Mouse (Mus musculus): Measurements from ENCODE around the gene Rnf152. TPM values are rescaled to one million over a fixed set of nuclear protein-coding genes. Genes with fewer than 3 reads are reported as not detected.
A peak's percentile ranks its signal among the peaks of the same experiment; 100 is the strongest.

Rnf152 gene
- polyA plus RNA-seq (2015; fragmentation: Nextera tagmentation; extraction: Ambion mirVana): 1.2 and 1.3 TPM in 2 replicates

DNA sequence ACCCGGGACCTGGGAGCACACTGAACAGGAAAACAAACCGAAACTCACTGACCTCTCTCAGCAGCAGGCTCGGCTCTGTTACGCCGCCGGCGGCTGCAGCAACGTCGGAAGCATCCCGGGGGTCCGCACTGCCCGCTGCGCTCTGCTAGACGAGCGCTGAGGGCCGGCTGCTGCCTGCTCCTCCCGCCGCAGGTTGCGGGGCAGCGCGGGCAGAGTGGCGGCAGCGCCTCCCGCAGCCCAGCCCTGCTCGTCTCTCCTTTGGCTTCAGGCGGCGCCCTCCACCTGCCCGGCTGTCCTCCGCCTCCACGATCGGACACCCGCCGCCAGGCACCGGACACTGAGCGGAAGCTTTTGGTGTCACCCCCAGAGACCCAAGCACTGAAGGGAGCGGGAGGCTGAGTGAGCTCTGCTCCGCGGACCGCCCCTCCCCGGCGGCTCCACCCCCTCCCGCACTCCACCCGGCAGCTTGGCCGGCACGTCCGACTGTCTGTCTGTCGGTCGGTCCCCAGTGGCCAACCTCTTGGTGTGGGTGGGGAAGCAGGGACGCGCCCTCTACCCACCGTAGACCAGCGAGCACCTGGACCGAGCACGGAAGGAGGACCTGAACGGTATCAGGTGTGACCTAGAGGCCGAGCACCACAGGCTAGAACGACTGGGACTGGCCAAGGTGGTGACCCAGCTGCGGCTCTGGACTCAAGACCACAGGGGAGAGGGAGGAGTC, at the start of gene Rnf152:
Gene Rnf152 (minus strand): TSS at position 420 of the 721 bp plus-strand sequence.
- Histone ChIP-seq H3K9ac (peak within 1 kb of the TSS; percentile 69), H3K27ac (peak within 1 kb of the TSS; percentile 20; the same call in 1 of the 2 replicates), H3K4me3 (peak within 1 kb of the TSS; percentile 81), H3K4me2 (peak within 1 kb of the TSS; percentile 93), H3K27me3 (no peaks in the 10 kb centered on the region; the same call in 1 of the 2 replicates), H3K9me3 (no peaks in the 10 kb centered on the region), H3K36me3 (no peaks in the 10 kb centered on the region), H3K4me1 (0 out of 2 replicates have a peak, but pooled peaks cover 2% of the 10 kb centered on the region)
- ATAC-seq (ENCODE audit: borderline replicate concordance, extremely low read depth, low FRiP score, low TSS enrichment): peak; percentile 85
- under 1% methylated on average over 58 of the region's 58 CpGs for WGBS

DNA sequence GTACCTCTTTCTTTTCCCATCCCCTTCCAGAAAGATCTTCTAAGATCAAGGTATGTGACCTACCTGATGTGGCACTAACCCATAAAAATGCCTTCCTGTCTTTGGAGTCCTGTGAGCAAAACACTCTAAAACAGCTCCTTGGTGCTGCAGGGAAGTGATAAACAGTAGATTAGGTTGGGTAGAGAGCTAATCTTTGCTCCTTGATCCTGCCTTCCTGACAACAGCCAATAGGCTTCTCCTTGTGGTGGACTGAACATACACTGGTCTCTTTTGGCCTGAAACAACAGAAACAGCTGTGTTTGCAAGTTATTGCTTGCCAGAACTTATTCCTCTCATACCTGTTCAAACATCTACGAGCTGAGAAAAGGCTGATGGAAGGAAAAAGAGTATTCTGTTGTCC, 46.3 kb upstream of the Rnf152 start:
- Histone ChIP-seq H3K4me2 (no peak overlapping the region), H3K9me3 (no peaks in the 10 kb centered on the region), H3K27ac (no peak overlapping the region), H3K9ac (no peak overlapping the region), H3K27me3 (no peaks in the 10 kb centered on the region), H3K4me3 (no peak overlapping the region), H3K36me3 (no peaks in the 10 kb centered on the region), H3K4me1 (no peaks in the 10 kb centered on the region)
- 26% methylated on average over 1 of the region's 1 CpGs for WGBS
- no peak for ATAC-seq (ENCODE audit: borderline replicate concordance, extremely low read depth, low FRiP score, low TSS enrichment)

- Histone ChIP-seq H3K9me3 (no peaks in the 10 kb centered on the region), H3K36me3 (no peaks in the 10 kb centered on the region), H3K4me2 (no peak overlapping the region), H3K27me3 (no peaks in the 10 kb centered on the region), H3K4me3 (no peak overlapping the region), H3K4me1 (peaks cover 7% of the 10 kb centered on the region; the same call in 1 of the 2 replicates), H3K27ac (peak overlapping the region; percentile 70), H3K9ac (no peak overlapping the region)
- 21% methylated on average over 4 of the region's 4 CpGs for WGBS
- ATAC-seq (ENCODE audit: borderline replicate concordance, extremely low read depth, low FRiP score, low TSS enrichment): peak; percentile 88; the same call in 1 of the 2 replicates
Measured at GRCm38 (mm10) chr1:105384141-105384937, 27.8 kb upstream of the Rnf152 start.

GRCm38 (mm10) chr1:105377546-105377945, 21.0 kb upstream of the Rnf152 start:
- ATAC-seq (ENCODE audit: borderline replicate concordance, extremely low read depth, low FRiP score, low TSS enrichment): no peak
- Histone ChIP-seq H3K9me3 (no peaks in the 10 kb centered on the region), H3K36me3 (no peaks in the 10 kb centered on the region), H3K4me1 (no peaks in the 10 kb centered on the region), H3K27me3 (no peaks in the 10 kb centered on the region), H3K4me3 (no peak overlapping the region), H3K9ac (no peak overlapping the region), H3K27ac (no peak overlapping the region), H3K4me2 (no peak overlapping the region)

- Histone ChIP-seq H3K27me3 (no peaks in the 10 kb centered on the region), H3K9me3 (no peaks in the 10 kb centered on the region), H3K4me2 (no peak overlapping the region), H3K27ac (no peak overlapping the region), H3K36me3 (no peaks in the 10 kb centered on the region), H3K9ac (no peak overlapping the region), H3K4me1 (no peaks in the 10 kb centered on the region), H3K4me3 (no peak overlapping the region)
- 87% methylated on average over 4 of the region's 4 CpGs for WGBS
- ATAC-seq (ENCODE audit: borderline replicate concordance, extremely low read depth, low FRiP score, low TSS enrichment): no peak
Measured at GRCm38 (mm10) chr1:105374618-105375017, 18.1 kb upstream of the Rnf152 start.

DNA sequence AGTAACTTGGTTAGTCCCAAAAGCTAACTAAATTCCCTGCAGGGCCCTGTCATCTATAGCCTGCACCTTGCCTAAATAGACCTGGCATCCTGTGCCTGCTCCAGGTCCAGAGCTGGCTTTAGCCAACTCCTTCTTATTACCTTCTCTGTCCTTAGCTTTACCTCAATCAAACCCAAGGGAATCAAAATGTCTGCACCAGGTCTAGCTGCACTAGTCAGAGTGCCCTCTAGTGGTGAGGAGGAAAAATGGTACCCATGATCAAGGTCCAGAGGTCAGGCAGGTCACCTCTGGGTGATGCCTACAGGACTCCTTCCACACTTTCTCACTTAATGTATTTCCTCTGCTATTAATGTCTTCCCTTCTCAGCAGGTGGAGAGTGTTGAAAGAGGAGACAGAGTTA, 6.2 kb upstream of the Rnf152 start:
- no peaks in the 10 kb centered on the region; the same call in 1 of the 2 replicates for H3K27me3 ChIP-seq

DNA sequence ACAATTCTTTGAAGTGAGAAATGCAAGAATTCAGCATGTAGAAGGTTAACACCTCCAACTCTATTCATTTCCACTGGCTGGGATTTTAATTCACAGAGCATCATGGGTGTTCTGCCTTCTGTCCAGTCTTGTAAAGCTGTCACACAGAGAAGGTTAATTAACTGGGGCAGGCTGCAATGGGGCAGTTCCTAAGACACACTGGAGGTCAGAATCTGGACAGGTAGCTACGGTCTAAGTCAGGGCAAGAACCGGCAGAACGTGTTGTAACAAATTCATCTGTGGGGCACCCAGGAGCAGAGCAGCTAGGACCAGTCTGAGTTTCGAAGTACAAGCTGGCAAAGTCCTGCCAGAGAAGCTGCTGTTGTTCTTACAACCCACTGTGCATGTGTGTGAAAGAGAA, 2.4 kb upstream of the Rnf152 start:
- H3K9me3 ChIP-seq: no peaks in the 10 kb centered on the region

More for the DNA sequence above, 6.2 kb upstream of the Rnf152 start:
- H3K4me3 ChIP-seq: no peak overlapping the region
- H3K9me3 ChIP-seq: no peaks in the 10 kb centered on the region
- ATAC-seq (ENCODE audit: borderline replicate concordance, extremely low read depth, low FRiP score, low TSS enrichment): no peak
- no peaks in the 10 kb centered on the region for H3K36me3 ChIP-seq
- no peak overlapping the region for H3K4me2 ChIP-seq
- no peak overlapping the region for H3K27ac ChIP-seq
- no peaks in the 10 kb centered on the region for H3K4me1 ChIP-seq
- H3K9ac ChIP-seq: no peak overlapping the region

DNA sequence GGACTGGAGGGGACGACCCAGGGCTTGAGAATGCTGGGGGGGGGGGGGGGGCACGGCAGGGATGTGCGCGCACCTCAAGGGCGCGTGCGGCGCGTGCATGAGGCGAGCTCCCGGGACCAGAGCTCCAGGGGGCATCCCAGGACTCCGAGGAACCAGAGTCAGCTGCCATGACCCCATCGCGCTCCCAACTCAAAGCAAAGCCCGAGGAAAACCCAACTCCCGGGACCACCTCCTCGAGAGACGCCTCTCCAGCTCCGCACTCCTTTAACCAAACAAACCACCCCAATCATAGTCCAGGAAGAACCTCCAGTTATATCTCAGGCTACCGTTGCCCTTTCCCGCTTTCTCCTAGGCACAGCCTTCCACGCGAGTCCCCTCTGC, 610 bp downstream of the Rnf152 start:
- Histone ChIP-seq H3K36me3 (no peaks in the 10 kb centered on the region), H3K4me3 (peak overlapping the region; percentile 81), H3K27ac (peak overlapping the region; percentile 20; the same call in 1 of the 2 replicates), H3K4me1 (0 out of 2 replicates have a peak, but pooled peaks cover 2% of the 10 kb centered on the region), H3K9ac (peak overlapping the region; percentile 69), H3K27me3 (no peaks in the 10 kb centered on the region; the same call in 1 of the 2 replicates), H3K9me3 (no peaks in the 10 kb centered on the region), H3K4me2 (peak overlapping the region; percentile 93)
- peak; percentile 53; the same call in 1 of the 2 replicates for ATAC-seq (ENCODE audit: borderline replicate concordance, extremely low read depth, low FRiP score, low TSS enrichment)
- 0% methylated on average over 15 of the region's 23 CpGs for WGBS

More for the DNA sequence above, 2.4 kb upstream of the Rnf152 start:
- Histone ChIP-seq H3K4me3 (no peak overlapping the region), H3K4me1 (0 out of 2 replicates have a peak, but pooled peaks cover 2% of the 10 kb centered on the region), H3K27me3 (no peaks in the 10 kb centered on the region; the same call in 1 of the 2 replicates), H3K4me2 (no peak overlapping the region), H3K36me3 (no peaks in the 10 kb centered on the region), H3K27ac (no peak overlapping the region), H3K9ac (no peak overlapping the region)
- no peak for ATAC-seq (ENCODE audit: borderline replicate concordance, extremely low read depth, low FRiP score, low TSS enrichment)
- 68% methylated on average over 4 of the region's 4 CpGs for WGBS

- H3K27ac ChIP-seq: no peak overlapping the region
- H3K36me3 ChIP-seq: no peaks in the 10 kb centered on the region
- H3K27me3 ChIP-seq: no peaks in the 10 kb centered on the region; the same call in 1 of the 2 replicates
- no peaks in the 10 kb centered on the region for H3K9me3 ChIP-seq
- peak overlapping the region; percentile 69 for H3K9ac ChIP-seq
- H3K4me3 ChIP-seq: peak overlapping the region; percentile 81
- 4% methylated on average over 30 of the region's 30 CpGs for WGBS
- H3K4me2 ChIP-seq: peak overlapping the region; percentile 93
- ATAC-seq (ENCODE audit: borderline replicate concordance, extremely low read depth, low FRiP score, low TSS enrichment): peak; percentile 52
- 0 out of 2 replicates have a peak, but pooled peaks cover 2% of the 10 kb centered on the region for H3K4me1 ChIP-seq
Measured at GRCm38 (mm10) chr1:105354901-105355891, 1.3 kb downstream of the Rnf152 start.

DNA sequence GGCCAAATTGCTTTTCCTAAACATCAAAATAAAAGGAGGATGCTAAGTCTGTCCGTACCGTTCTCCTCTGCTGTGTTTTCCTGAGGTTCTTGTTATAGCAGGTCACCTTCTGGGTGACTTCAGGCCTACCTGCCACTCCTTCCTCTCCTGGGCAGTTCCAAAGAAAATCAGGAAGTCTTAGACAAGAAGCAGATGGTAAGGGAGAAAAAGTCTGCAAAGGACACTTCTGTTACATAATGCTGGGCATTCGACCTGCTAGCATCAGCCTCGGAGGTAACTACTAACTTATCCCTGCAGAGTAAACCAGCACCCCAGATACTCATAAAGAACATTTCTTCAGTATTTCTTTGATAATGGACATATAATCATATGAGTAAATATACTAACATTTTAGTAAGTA, 4.7 kb downstream of the Rnf152 start:
- 84% methylated on average over 4 of the region's 4 CpGs for WGBS
- H3K4me2 ChIP-seq: no peak overlapping the region
- no peak overlapping the region for H3K9ac ChIP-seq
- H3K27ac ChIP-seq: no peak overlapping the region
- no peak for ATAC-seq (ENCODE audit: borderline replicate concordance, extremely low read depth, low FRiP score, low TSS enrichment)
- H3K4me3 ChIP-seq: no peak overlapping the region
- no peaks in the 10 kb centered on the region for H3K9me3 ChIP-seq
- H3K27me3 ChIP-seq: no peaks in the 10 kb centered on the region
- H3K36me3 ChIP-seq: no peaks in the 10 kb centered on the region
- 0 out of 2 replicates have a peak, but pooled peaks cover 2% of the 10 kb centered on the region for H3K4me1 ChIP-seq

DNA sequence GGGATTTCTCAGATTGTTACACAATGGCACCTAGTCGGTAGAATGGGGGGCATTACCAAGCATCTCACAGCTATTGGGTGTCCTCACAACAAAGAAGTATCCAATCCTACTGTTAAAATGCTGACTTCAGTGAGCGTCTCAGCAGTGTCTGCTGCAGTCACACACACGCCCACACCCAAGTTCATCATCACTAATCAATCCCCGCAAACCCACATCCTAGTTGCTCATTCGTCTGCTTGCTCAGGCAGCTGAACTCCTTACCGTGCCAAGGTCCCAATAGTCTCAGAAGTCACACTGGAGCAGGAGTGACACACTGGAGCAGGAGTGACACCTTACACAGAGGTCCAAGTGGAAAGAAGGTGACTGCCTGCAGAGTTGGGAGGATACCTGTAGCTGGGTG, 14.2 kb downstream of the Rnf152 start:
- no peaks in the 10 kb centered on the region for H3K27me3 ChIP-seq
- no peaks in the 10 kb centered on the region for H3K4me1 ChIP-seq
- H3K4me2 ChIP-seq: no peak overlapping the region
- 85% methylated on average over 6 of the region's 6 CpGs for WGBS
- ATAC-seq (ENCODE audit: borderline replicate concordance, extremely low read depth, low FRiP score, low TSS enrichment): no peak
- H3K4me3 ChIP-seq: no peak overlapping the region
- H3K27ac ChIP-seq: no peak overlapping the region
- no peak overlapping the region for H3K9ac ChIP-seq
- no peaks in the 10 kb centered on the region for H3K36me3 ChIP-seq
- H3K9me3 ChIP-seq: no peaks in the 10 kb centered on the region
